Mouse (Mus musculus) bone marrow, adult 2 months (tissue): ENCODE measurements at regions not wholly inside any gene's neighbourhood (a gene's known extent, or its start where the extent isn't known, plus 50 kb on each side); places are given as distances from the start of the nearest gene placed in this dataset.

Experiments used
- H3K27ac ChIP-seq: fragments of 200-500 bp; 2 replicates; pipeline ENCODE4 v1.5.1; 2012; ENCODE audit warnings: low read depth, mild to moderate bottlenecking, control low read depth, inconsistent platforms, low read length; ENCODE audit not compliant: control insufficient read depth, poor library complexity, insufficient read depth
- H3K4me1 ChIP-seq: fragments of 200-500 bp; 2 replicates; pipeline ENCODE4 v1.6.1; 2011; ENCODE audit warnings: low read length; ENCODE audit not compliant: control insufficient read depth, insufficient read depth
- H3K4me3 ChIP-seq: fragments of 200-500 bp; replicated peaks from 2 replicates; pipeline ENCODE3; 2011; ENCODE audit warnings: mild to moderate bottlenecking, low read depth, low read length, control low read depth; ENCODE audit not compliant: control insufficient read depth
- CTCF ChIP-seq: fragments of 200-500 bp; IDR thresholded peaks from 2 replicates; pipeline ENCODE4 v1.5.1; 2011; ENCODE audit warnings: low read length, control low read depth; ENCODE audit not compliant: control insufficient read depth, insufficient read depth
- POLR2A ChIP-seq: fragments of 200-500 bp; IDR thresholded peaks from 2 replicates; pipeline ENCODE4 v1.6.1; 2011; ENCODE audit warnings: low read depth, mild to moderate bottlenecking, control low read depth, low read length, borderline replicate concordance; ENCODE audit not compliant: control insufficient read depth
- WGBS: fragments of 180-500 bp; shearing (Covaris S2); methylation state at CpG from one replicate; pipeline ENCODE4 v1.1.7; 2018; 5-methylcytosine and 5-hydroxymethylcytosine counted together

- H3K4me3 ChIP-seq = no peak overlapping the region
- WGBS = 66% methylated on average over 3 of the region's 3 CpGs
- H3K4me1 ChIP-seq = no peaks in the 10 kb centered on the region
- H3K27ac ChIP-seq = no peak overlapping the region
- TF ChIP-seq POLR2A (no peak), CTCF (no peak)
Observed at GRCm38 (mm10) chr15:54092386-54092785, 207.7 kb downstream of the Gm7489 start.

- TF ChIP-seq POLR2A = no peak
- TF ChIP-seq CTCF = no peak
- Histone ChIP-seq H3K4me3 (no peak overlapping the region), H3K27ac (no peak overlapping the region), H3K4me1 (no peaks in the 10 kb centered on the region)
- WGBS = 57% methylated on average over 2 of the region's 2 CpGs
Observed at GRCm38 (mm10) chr15:54097498-54097897, 212.8 kb downstream of the Gm7489 start.

GRCm38 (mm10) chr15:54112406-54112805, 227.7 kb downstream of the Gm7489 start:
- 84% methylated on average over 2 of the region's 2 CpGs for WGBS
- no peak overlapping the region for H3K4me3 ChIP-seq
- TF ChIP-seq POLR2A (no peak), CTCF (no peak)
- no peaks in the 10 kb centered on the region for H3K4me1 ChIP-seq
- H3K27ac ChIP-seq = no peak overlapping the region

GRCm38 (mm10) chr15:54114096-54114512, 229.4 kb downstream of the Gm7489 start:
- H3K27ac ChIP-seq = no peak overlapping the region
- H3K4me3 ChIP-seq = no peak overlapping the region
- no peaks in the 10 kb centered on the region for H3K4me1 ChIP-seq
- WGBS = 49% methylated on average over 5 of the region's 5 CpGs
- no peak for TF ChIP-seq POLR2A
- no peak for TF ChIP-seq CTCF

- no peak for TF ChIP-seq POLR2A
- TF ChIP-seq CTCF = no peak
- H3K4me3 ChIP-seq = no peak overlapping the region
- H3K4me1 ChIP-seq = no peaks in the 10 kb centered on the region
- H3K27ac ChIP-seq = no peak overlapping the region
- WGBS = 77% methylated on average over 5 of the region's 5 CpGs
Observed at GRCm38 (mm10) chr15:54117967-54118538, 233.3 kb downstream of the Gm7489 start.

- WGBS = 51% methylated on average over 3 of the region's 3 CpGs
Observed at GRCm38 (mm10) chr15:54120456-54120855, 235.8 kb downstream of the Gm7489 start.

GRCm38 (mm10) chr15:54164350-54164749, 279.6 kb downstream of the Gm7489 start:
- Histone ChIP-seq H3K4me1 (no peaks in the 10 kb centered on the region), H3K27ac (no peak overlapping the region), H3K4me3 (no peak overlapping the region)
- 70% methylated on average over 1 of the region's 1 CpGs for WGBS
- no peak for TF ChIP-seq POLR2A
- TF ChIP-seq CTCF = no peak

More at GRCm38 (mm10) chr15:54120456-54120855, 235.8 kb downstream of the Gm7489 start:
- Histone ChIP-seq H3K4me1 (no peaks in the 10 kb centered on the region), H3K4me3 (no peak overlapping the region), H3K27ac (no peak overlapping the region)
- TF ChIP-seq CTCF (no peak), POLR2A (no peak)

GRCm38 (mm10) chr15:54167842-54168361, 283.2 kb downstream of the Gm7489 start:
- no peaks in the 10 kb centered on the region for H3K4me1 ChIP-seq
- TF ChIP-seq CTCF (no peak), POLR2A (no peak)
- H3K4me3 ChIP-seq = no peak overlapping the region
- WGBS = 81% methylated on average over 3 of the region's 3 CpGs
- H3K27ac ChIP-seq = no peak overlapping the region
